Mouse (Mus musculus) stomach, postnatal 0 days (tissue): Measurements from ENCODE around the gene Gm44805.

Experiments used
- CTCF ChIP-seq: IDR thresholded peaks from 2 replicates; pipeline ENCODE4 v1.5.1; 2016; ENCODE audit warnings: antibody characterized with exemption, low read depth, mild to moderate bottlenecking, moderate library complexity
- EP300 ChIP-seq: optimal IDR thresholded peaks from 2 replicates; pipeline ENCODE3; 2016; ENCODE audit warnings: antibody characterized with exemption

DNA sequence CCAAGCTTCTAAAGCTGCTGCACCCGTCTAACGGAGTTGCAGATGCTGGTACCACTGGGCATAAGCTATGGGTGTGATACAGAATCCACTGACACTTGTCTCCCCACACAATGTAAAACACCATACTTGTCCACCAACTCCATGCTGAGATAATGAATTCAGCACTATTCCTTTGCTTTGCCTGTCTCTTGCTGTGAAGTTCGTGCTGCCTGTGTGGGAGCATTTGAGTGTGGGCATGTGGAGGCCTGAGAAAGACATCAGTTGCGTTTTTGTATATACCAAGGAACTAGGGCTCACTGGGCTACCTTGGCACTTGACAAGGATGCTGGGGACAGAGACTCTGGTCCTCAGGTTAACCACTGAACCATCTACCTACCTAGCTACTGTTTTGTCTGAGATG is 40.0 kb downstream of the Gm44805 start:
- TF ChIP-seq CTCF: no peak
- TF ChIP-seq EP300: no peak
